Mouse (Mus musculus) MEL (cell line): Measurements from ENCODE around the gene Vmn2r24. TPM values are rescaled to one million over a fixed set of nuclear protein-coding genes. Genes with fewer than 3 reads are reported as not detected.

Source experiments
- DNase-seq: peaks from one replicate; pipeline ENCODE4 v3.0.0; 2011; ENCODE audit warnings: low read depth, low spot score
- H3K27ac ChIP-seq: 2 replicates; pipeline ENCODE4 v1.5.1; 2012; ENCODE audit warnings: low read depth, mild to moderate bottlenecking, control low read depth, low read length, moderate library complexity; ENCODE audit not compliant: control insufficient read depth
- H3K27me3 ChIP-seq, 2 experiments: fragments of 150-350 bp in 1 of 2; sonication (generic) in 1 of 2; 2 replicates each; pipeline ENCODE4 v1.6.1; 2012; ENCODE audit warnings: low read length in 2 of 2, mild to moderate bottlenecking in 2 of 2, improper control_type of control experiment in 1 of 2, moderate library complexity in 1 of 2; ENCODE audit not compliant: insufficient read depth in 2 of 2, control insufficient read depth in 1 of 2
- H3K36me3 ChIP-seq, 2 experiments: 2 replicates each; pipeline ENCODE4 v1.6.1; 2012 to 2014; ENCODE audit warnings: low read length in 2 of 2, improper control_type of control experiment in 1 of 2, inconsistent platforms in 1 of 2, mild to moderate bottlenecking in 1 of 2; ENCODE audit not compliant: insufficient read depth in 2 of 2, control insufficient read depth in 1 of 2
- H3K4me1 ChIP-seq, 2 experiments: fragments of 150-350 bp in 1 of 2; sonication (generic) in 1 of 2; 2 replicates each; pipeline ENCODE4 v1.6.1; 2012; ENCODE audit warnings: low read length in 2 of 2, improper control_type of control experiment in 1 of 2, mild to moderate bottlenecking in 1 of 2; ENCODE audit not compliant: insufficient read depth in 2 of 2, control insufficient read depth in 1 of 2
- H3K4me3 ChIP-seq, 2 experiments: fragments of 150-350 bp in 1 of 2; sonication (generic) in 1 of 2; 2 replicates each; pipeline ENCODE4 v1.5.1; 2012; ENCODE audit warnings: low read depth in 2 of 2, low read length in 2 of 2, mild to moderate bottlenecking in 2 of 2, moderate library complexity in 2 of 2, control low read depth in 1 of 2, improper control_type of control experiment in 1 of 2; ENCODE audit not compliant: control insufficient read depth in 1 of 2, insufficient read depth in 1 of 2
- H3K79me2 ChIP-seq: 2 replicates; pipeline ENCODE4 v1.6.1; 2012; ENCODE audit warnings: mild to moderate bottlenecking, low read length, moderate library complexity; ENCODE audit not compliant: control insufficient read depth, poor library complexity, insufficient read depth
- H3K9ac ChIP-seq: 2 replicates; pipeline ENCODE4 v1.6.1; 2012; ENCODE audit warnings: low read depth, mild to moderate bottlenecking, control low read depth, low read length, moderate library complexity; ENCODE audit not compliant: control insufficient read depth, poor library complexity, severe bottlenecking
- H3K9me3 ChIP-seq: fragments of 150-350 bp; sonication (generic); replicated peaks from 2 replicates; pipeline ENCODE4 v1.6.1; 2012; ENCODE audit warnings: mild to moderate bottlenecking, low read length, improper control_type of control experiment, moderate library complexity; ENCODE audit not compliant: insufficient read depth
- BHLHE40 ChIP-seq: IDR thresholded peaks from 2 replicates; pipeline ENCODE4 v1.6.1; 2012; ENCODE audit warnings: low read depth, mild to moderate bottlenecking, inconsistent platforms, low read length, improper control_type of control experiment, borderline replicate concordance
- CHD1 ChIP-seq: IDR thresholded peaks from 2 replicates; pipeline ENCODE4 v1.6.1; 2012; ENCODE audit warnings: low read depth, mild to moderate bottlenecking, inconsistent platforms, low read length, improper control_type of control experiment
- CHD2 ChIP-seq: IDR thresholded peaks from 2 replicates; pipeline ENCODE4 v1.6.1; 2011; ENCODE audit warnings: low read length, improper control_type of control experiment
- CTCF ChIP-seq, 3 experiments: IDR thresholded peaks in 2 of 3; conservative IDR thresholded peaks in 1 of 3; 2 replicates each; pipeline ENCODE4 v1.5.1; 2011 to 2012; ENCODE audit warnings: low read length in 3 of 3, low read depth in 2 of 3, mild to moderate bottlenecking in 2 of 3, improper control_type of control experiment in 1 of 3, inconsistent platforms in 1 of 3, mixed read lengths in 1 of 3, moderate library complexity in 1 of 3; ENCODE audit not compliant: control insufficient read depth in 1 of 3, insufficient read depth in 1 of 3, poor library complexity in 1 of 3, severe bottlenecking in 1 of 3
- E2F4 ChIP-seq: IDR thresholded peaks from 2 replicates; pipeline ENCODE4 v1.6.1; 2011; ENCODE audit warnings: low read depth, low read length, improper control_type of control experiment, borderline replicate concordance
- ETS1 ChIP-seq: IDR thresholded peaks from 2 replicates; pipeline ENCODE4 v1.6.1; 2012; ENCODE audit warnings: low read depth, mild to moderate bottlenecking, inconsistent platforms, low read length, improper control_type of control experiment, moderate library complexity
- GABPA ChIP-seq: IDR thresholded peaks from 2 replicates; pipeline ENCODE4 v1.6.1; 2012; ENCODE audit warnings: low read depth, mild to moderate bottlenecking, inconsistent platforms, low read length, improper control_type of control experiment, moderate library complexity
- GATA1 ChIP-seq: IDR thresholded peaks from 2 replicates; pipeline ENCODE4 v1.6.1; 2011; ENCODE audit warnings: low read depth, low read length, improper control_type of control experiment
- JUND ChIP-seq: IDR thresholded peaks from 2 replicates; pipeline ENCODE4 v1.6.1; 2011; ENCODE audit warnings: low read depth, mild to moderate bottlenecking, improper control_type of control experiment, low read length
- KAT2A ChIP-seq: conservative IDR thresholded peaks from 2 replicates; pipeline ENCODE4 v1.6.1; 2012; ENCODE audit warnings: low read depth, low read length, improper control_type of control experiment, inconsistent platforms
- MAZ ChIP-seq: IDR thresholded peaks from 2 replicates; pipeline ENCODE4 v1.6.1; 2012; ENCODE audit warnings: low read depth, mild to moderate bottlenecking, inconsistent platforms, low read length, improper control_type of control experiment
- MEF2A ChIP-seq: IDR thresholded peaks from 2 replicates; pipeline ENCODE4 v1.6.1; 2014; ENCODE audit warnings: low read depth, mild to moderate bottlenecking, inconsistent platforms, low read length, improper control_type of control experiment; ENCODE audit not compliant: poor library complexity, insufficient replicate concordance, severe bottlenecking; ENCODE audit errors: extremely low read depth
- MYB ChIP-seq: IDR thresholded peaks from 2 replicates; pipeline ENCODE4 v1.6.1; 2011; ENCODE audit warnings: mild to moderate bottlenecking, low read depth, low read length, improper control_type of control experiment
- MYC ChIP-seq: IDR thresholded peaks from 2 replicates; pipeline ENCODE4 v1.6.1; 2011; ENCODE audit warnings: low read depth, mild to moderate bottlenecking, low read length, improper control_type of control experiment, moderate library complexity
- NELFE ChIP-seq: IDR thresholded peaks from 2 replicates; pipeline ENCODE4 v1.6.1; 2011; ENCODE audit warnings: low read depth, low read length, improper control_type of control experiment
- POLR2AphosphoS2 ChIP-seq: IDR thresholded peaks from 2 replicates; pipeline ENCODE4 v1.6.1; 2011; ENCODE audit warnings: low read length, improper control_type of control experiment
- POLR2AphosphoS5 ChIP-seq: IDR thresholded peaks from 2 replicates; pipeline ENCODE4 v1.6.1; 2012; ENCODE audit warnings: low read depth, borderline replicate concordance, mild to moderate bottlenecking, inconsistent platforms, low read length, moderate library complexity, mixed read lengths
- SIN3A ChIP-seq: IDR thresholded peaks from 2 replicates; pipeline ENCODE4 v1.6.1; 2012; ENCODE audit warnings: low read length, improper control_type of control experiment, inconsistent platforms
- TAL1 ChIP-seq: IDR thresholded peaks from 2 replicates; pipeline ENCODE4 v1.6.1; 2012; ENCODE audit warnings: mild to moderate bottlenecking, inconsistent platforms, low read length, moderate library complexity, mixed read lengths
- TBP ChIP-seq: IDR thresholded peaks from 2 replicates; pipeline ENCODE4 v1.8.0; 2011; ENCODE audit warnings: low read depth, low read length, improper control_type of control experiment
- TCF12 ChIP-seq: IDR thresholded peaks from 2 replicates; pipeline ENCODE4 v1.6.1; 2014; ENCODE audit warnings: low read depth, mild to moderate bottlenecking, inconsistent platforms, low read length, improper control_type of control experiment, moderate library complexity
- UBTF ChIP-seq: IDR thresholded peaks from 2 replicates; pipeline ENCODE4 v1.6.1; 2012; ENCODE audit warnings: low read depth, mild to moderate bottlenecking, inconsistent platforms, low read length, improper control_type of control experiment, moderate library complexity, borderline replicate concordance; ENCODE audit not compliant: insufficient read depth
- USF1 ChIP-seq: IDR thresholded peaks from 2 replicates; pipeline ENCODE4 v1.6.1; 2014; ENCODE audit warnings: low read depth, mild to moderate bottlenecking, inconsistent platforms, low read length, improper control_type of control experiment, moderate library complexity
- USF2 ChIP-seq, 2 experiments: IDR thresholded peaks; 2 replicates each; pipeline ENCODE4 v1.6.1; 2011 to 2012; ENCODE audit warnings: improper control_type of control experiment in 2 of 2, low read length in 2 of 2, borderline replicate concordance in 1 of 2, inconsistent platforms in 1 of 2, low read depth in 1 of 2, mild to moderate bottlenecking in 1 of 2; ENCODE audit not compliant: insufficient read depth in 1 of 2
- ZKSCAN1 ChIP-seq: IDR thresholded peaks from 2 replicates; pipeline ENCODE4 v1.6.1; 2012; ENCODE audit warnings: low read depth, mild to moderate bottlenecking, inconsistent platforms, low read length, improper control_type of control experiment, moderate library complexity
- ZMIZ1 ChIP-seq: IDR thresholded peaks from 2 replicates; pipeline ENCODE4 v1.6.1; 2012; ENCODE audit warnings: low read depth, mild to moderate bottlenecking, inconsistent platforms, low read length, improper control_type of control experiment, moderate library complexity
- ZNF384 ChIP-seq: IDR thresholded peaks from 2 replicates; pipeline ENCODE4 v1.6.1; 2012; ENCODE audit warnings: low read depth, mild to moderate bottlenecking, inconsistent platforms, low read length, improper control_type of control experiment
- polyA plus RNA-seq, 2 experiments: library from polyadenylated mRNA; stranded (reverse) in 1 of 2; unstranded in 1 of 2; fragments of >175 nt in 1 of 2; fragments of >200 nt in 1 of 2; gene quantifications; 2 replicates each; pipeline versions ENCODE4 v1.2.1 to v1.2.4; 2012; ENCODE audit warnings: low replicate concordance in 2 of 2, low read depth in 1 of 2; ENCODE audit not compliant: insufficient read length in 2 of 2, insufficient read depth in 1 of 2, missing spikeins in 1 of 2
- total RNA-seq: library from RNA; depleted of rRNA; stranded (reverse); fragments of 300-350 nt; gene quantifications from 2 replicates; pipeline ENCODE4 v1.2.3, GENCODE M21; 2012; rRNA removed

Gene Vmn2r24
- total RNA-seq, result not detected in 2 replicates
- under 1 TPM in 1 of 2 experiments, not detected in 1; 0.01 TPM for polyA plus RNA-seq

DNA sequence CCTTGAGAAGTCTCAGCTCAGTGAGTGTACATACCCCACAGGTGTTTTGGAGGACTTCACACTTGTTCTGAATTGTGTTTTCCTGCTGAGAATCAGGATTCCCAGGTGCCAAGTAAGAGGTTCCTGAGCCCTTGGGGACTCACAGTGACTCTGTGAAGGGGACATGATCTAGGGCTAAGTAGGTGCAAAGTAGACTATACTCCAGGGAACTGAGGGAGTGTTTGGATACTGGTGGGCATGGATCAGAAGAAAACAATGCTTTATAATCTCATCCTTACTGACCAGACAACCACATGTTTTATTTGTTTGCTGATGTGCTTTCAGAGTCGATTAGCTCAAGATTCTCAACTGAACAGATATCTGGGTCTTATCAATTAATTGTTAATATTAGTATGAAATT, at the start of gene Vmn2r24:
Vmn2r24 (plus strand) TSS at position 301 of the 400 bp plus-strand sequence.
- Histone ChIP-seq H3K36me3 (no peaks in the 10 kb centered on the region), H3K79me2 (no peaks in the 10 kb centered on the region), H3K9ac (no peak within 1 kb of the TSS), H3K27me3 (no peaks in the 10 kb centered on the region; a peak in 1 of 4 replicates), H3K4me3 (no peak within 1 kb of the TSS), H3K4me1 (no peaks in the 10 kb centered on the region), H3K9me3 (no peaks in the 10 kb centered on the region), H3K27ac (no peak within 1 kb of the TSS)
- TF ChIP-seq CHD2 (no peak), JUND (no peak), BHLHE40 (no peak), ZNF384 (no peak), MAZ (no peak), MEF2A (no peak), USF1 (no peak), POLR2AphosphoS5 (no peak), MYC (no peak), USF2 (IDR thresholded peaks at IDR 0.05; ENCODE audit: borderline replicate concordance in 1 of 2, insufficient read depth in 1 of 2, low read depth in 1 of 2, low read length in 2 of 2) (no peak), GATA1 (no peak), ZMIZ1 (no peak), MYB (no peak), ZKSCAN1 (no peak)
- DNase-seq, result no peak

DNA sequence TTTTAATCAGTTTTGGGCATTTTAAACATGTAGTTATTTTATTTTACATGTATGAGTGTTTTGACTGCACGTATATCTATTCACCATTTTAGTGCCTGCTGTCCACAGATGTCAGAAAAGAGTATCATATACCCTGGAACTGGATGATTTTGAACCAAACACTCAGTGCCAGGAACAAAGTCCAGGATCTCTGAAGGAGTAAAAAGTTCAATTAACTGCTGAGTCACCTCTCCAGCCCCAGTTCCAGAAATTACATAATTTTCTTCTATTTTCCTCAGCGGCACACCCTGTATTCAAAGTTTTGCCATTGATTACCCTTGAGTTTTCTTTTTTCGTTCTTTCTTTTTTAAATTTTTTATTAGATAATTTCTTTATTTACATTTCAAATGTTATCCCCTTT, 8.6 kb upstream of the Vmn2r24 start:
- TF ChIP-seq TBP, result no peak
- no peak for TF ChIP-seq KAT2A
- TF ChIP-seq NELFE, result no peak
- TF ChIP-seq ETS1, result no peak
- TF ChIP-seq UBTF, result no peak
- no peak for TF ChIP-seq ZNF384
- no peak for TF ChIP-seq E2F4
- no peak for TF ChIP-seq SIN3A
- no peak for TF ChIP-seq JUND
- TF ChIP-seq MYC, result no peak
- TF ChIP-seq CHD1, result no peak
- TF ChIP-seq POLR2AphosphoS2, result no peak
- no peak for TF ChIP-seq TCF12
- no peak for TF ChIP-seq GABPA
- TF ChIP-seq GATA1, result no peak
- TF ChIP-seq TAL1, result no peak
- no peak for TF ChIP-seq MYB
- no peak for TF ChIP-seq CTCF (IDR thresholded peaks at IDR 0.05 in 2 of 3, conservative IDR thresholded peaks at IDR 0.05 in 1 of 3; ENCODE audit: control insufficient read depth in 1 of 3, insufficient read depth in 1 of 3, low read depth in 2 of 3, low read length in 3 of 3, poor library complexity in 1 of 3, severe bottlenecking in 1 of 3)
- no peak for TF ChIP-seq USF1
- no peak for DNase-seq
- Histone ChIP-seq H3K4me1 (no peaks in the 10 kb centered on the region), H3K36me3 (no peaks in the 10 kb centered on the region), H3K9me3 (no peaks in the 10 kb centered on the region), H3K4me3 (no peak overlapping the region), H3K27ac (no peak overlapping the region), H3K27me3 (no peaks in the 10 kb centered on the region), H3K79me2 (no peaks in the 10 kb centered on the region), H3K9ac (no peak overlapping the region)
